18 mouse cellular contexts compared by ENCODE assay signal in the genomic region with DNA sequence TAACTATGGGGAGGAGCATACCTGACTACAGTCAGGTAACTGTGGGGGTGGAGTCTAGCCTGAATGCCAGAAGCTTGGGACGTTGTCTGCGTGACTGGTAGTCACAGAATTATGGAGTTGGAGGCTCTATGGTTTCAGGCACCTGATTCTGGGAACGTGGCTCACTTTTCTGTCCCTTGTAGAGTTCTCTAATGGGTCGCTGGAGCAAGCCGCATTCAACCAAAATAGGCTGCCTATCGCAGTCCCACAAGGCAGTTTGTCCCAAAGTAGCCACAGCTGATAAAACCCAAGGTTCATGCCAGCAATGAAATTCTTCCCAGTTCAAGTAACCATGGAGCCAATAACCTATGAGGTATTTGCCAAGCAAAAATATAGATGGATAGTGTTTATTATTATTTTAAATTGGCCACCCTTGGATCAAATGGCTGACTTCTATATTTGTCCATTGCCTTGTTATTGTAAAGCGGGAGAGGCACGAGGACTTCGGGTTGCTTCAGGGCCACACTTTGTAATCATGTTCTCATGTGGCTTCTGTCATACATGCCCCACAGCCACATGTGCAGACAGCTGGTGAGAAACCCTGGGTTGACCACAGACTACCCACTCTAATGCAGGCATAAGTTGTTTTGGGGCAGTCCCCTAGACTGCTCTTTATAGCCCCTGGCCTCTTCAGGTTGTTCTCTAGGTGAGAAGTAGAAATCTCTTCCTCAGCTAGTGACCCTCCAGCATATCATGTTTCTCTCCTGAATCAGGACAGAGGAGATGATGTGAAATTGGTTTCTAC.
"Had no signal": no experiment of that assay in that cellular context is flagged by ENCODE, and none has a peak within 500 bp of the region (broad histone marks: within the 10 kb centered on the region; RNA-seq: fewer than 3 reads in every experiment).

No protein-coding gene starts in this region.

- H3K9ac ChIP-seq: liver, embryonic 13.5 days; midbrain, embryonic 12.5 days; midbrain, embryonic 15.5 days; neural tube, embryonic 12.5 days; neural tube, embryonic 15.5 days had no signal

- H3K4me1 ChIP-seq: liver, embryonic 13.5 days; neural tube, embryonic 12.5 days had no signal

- DNase-seq: kidney, postnatal 25 days; layer of hippocampus, adult 9-11 months; liver, embryonic 13.5 days; lung, adult 2 months; right cerebral cortex, adult 18-20 months; right cerebral cortex, postnatal 14 days; right cerebral cortex, postnatal 4 days; thymus, adult 2 months; thymus, postnatal 14 days had no signal

- H3K36me3 ChIP-seq: liver, embryonic 13.5 days; midbrain, embryonic 12.5 days; midbrain, embryonic 15.5 days; neural tube, embryonic 12.5 days; neural tube, embryonic 15.5 days had no signal

- H3K27me3 ChIP-seq: liver, embryonic 13.5 days; midbrain, embryonic 15.5 days; neural tube, embryonic 12.5 days; neural tube, embryonic 15.5 days had no signal

- ATAC-seq: midbrain, embryonic 15.5 days had no signal

- H3K4me2 ChIP-seq: liver, embryonic 13.5 days; midbrain, embryonic 12.5 days; midbrain, embryonic 15.5 days; neural tube, embryonic 12.5 days; neural tube, embryonic 15.5 days had no signal

- H3K27ac ChIP-seq: kidney, postnatal 0 days; layer of hippocampus, adult 2 months; left cerebral cortex, adult 2 months; liver, embryonic 13.5 days; macrophage; midbrain, embryonic 12.5 days; midbrain, embryonic 15.5 days; neural tube, embryonic 12.5 days; neural tube, embryonic 15.5 days; stomach, postnatal 0 days had no signal

- H3K9me3 ChIP-seq: liver, embryonic 13.5 days; midbrain, embryonic 15.5 days; neural tube, embryonic 12.5 days; neural tube, embryonic 15.5 days had no signal

- H3K4me3 ChIP-seq: layer of hippocampus, adult 2 months; left cerebral cortex, adult 2 months; liver, embryonic 13.5 days; midbrain, embryonic 12.5 days; midbrain, embryonic 15.5 days; neural tube, embryonic 12.5 days; neural tube, embryonic 15.5 days had no signal
